Mouse (Mus musculus) stomach, postnatal 0 days (tissue): ENCODE results near the gene Ppip5k1. TPM values are rescaled to one million over a fixed set of nuclear protein-coding genes. Genes with fewer than 3 reads are reported as not detected.

Experiments used
- ATAC-seq: fragments of 200-750 bp; cut with Nextera tagmentation; 2 replicates; pipeline ENCODE4 v1.8.0; 2017; ENCODE audit not compliant: low FRiP score, low TSS enrichment
- DNase-seq: peaks from one replicate; pipeline ENCODE4 v3.0.0-alpha.2; 2016; ENCODE audit warnings: low spot score
- H3K27ac ChIP-seq: fragments of 300-500 bp; sonication (generic); replicated peaks from 2 replicates; pipeline ENCODE4 v1.5.1; 2014; ENCODE audit warnings: mild to moderate bottlenecking, control low read depth
- H3K27me3 ChIP-seq: fragments of 300-500 bp; sonication (generic); 2 replicates; pipeline ENCODE4 v1.6.1; 2014; ENCODE audit warnings: low read length; ENCODE audit not compliant: control insufficient read depth, insufficient read depth
- H3K36me3 ChIP-seq: fragments of 300-500 bp; sonication (generic); 2 replicates; pipeline ENCODE4 v1.6.1; 2014; ENCODE audit warnings: low read length, mixed read lengths; ENCODE audit not compliant: control insufficient read depth, insufficient read depth
- H3K4me1 ChIP-seq: fragments of 300-500 bp; sonication (generic); replicated peaks from 2 replicates; pipeline ENCODE4 v1.6.1; 2014; ENCODE audit warnings: antibody characterized with exemption; ENCODE audit not compliant: control insufficient read depth, insufficient read depth
- H3K4me2 ChIP-seq: fragments of 300-500 bp; sonication (generic); replicated peaks from 2 replicates; pipeline ENCODE4 v1.6.1; 2014; ENCODE audit warnings: low read depth, mild to moderate bottlenecking, control low read depth, moderate library complexity
- H3K4me3 ChIP-seq: fragments of 300-500 bp; sonication (generic); 2 replicates; pipeline ENCODE4 v1.5.1; 2014; ENCODE audit warnings: low read depth, low read length, control low read depth
- H3K9ac ChIP-seq: fragments of 300-500 bp; sonication (generic); 2 replicates; pipeline ENCODE4 v1.6.1; 2014; ENCODE audit warnings: mild to moderate bottlenecking, low read length, control low read depth, mixed read lengths
- H3K9me3 ChIP-seq: fragments of 300-500 bp; sonication (generic); 2 replicates; pipeline ENCODE4 v1.6.1; 2016; ENCODE audit warnings: low read length; ENCODE audit not compliant: control insufficient read depth
- CTCF ChIP-seq: IDR thresholded peaks from 2 replicates; pipeline ENCODE4 v1.5.1; 2016; ENCODE audit warnings: antibody characterized with exemption, low read depth, mild to moderate bottlenecking, moderate library complexity
- EP300 ChIP-seq: optimal IDR thresholded peaks from 2 replicates; pipeline ENCODE3; 2016; ENCODE audit warnings: antibody characterized with exemption
- WGBS: fragments of 180-500 bp; shearing (Covaris S2); extraction: QIAGEN DNeasy Blood & Tissue Kit; methylation state at CpG from one replicate; pipeline ENCODE4 v1.1.7; 2014; 5-methylcytosine and 5-hydroxymethylcytosine counted together
- polyA plus RNA-seq: library from polyadenylated mRNA; unstranded; fragments of >200 nt; fragmentation: Nextera tagmentation; extraction: Ambion mirVana; gene quantifications from 2 replicates; pipeline ENCODE4 v1.2.1, GENCODE M21; 2015

Gene Ppip5k1
- polyA plus RNA-seq, 1 experiment from 2014 or later: 14.1 TPM

DNA sequence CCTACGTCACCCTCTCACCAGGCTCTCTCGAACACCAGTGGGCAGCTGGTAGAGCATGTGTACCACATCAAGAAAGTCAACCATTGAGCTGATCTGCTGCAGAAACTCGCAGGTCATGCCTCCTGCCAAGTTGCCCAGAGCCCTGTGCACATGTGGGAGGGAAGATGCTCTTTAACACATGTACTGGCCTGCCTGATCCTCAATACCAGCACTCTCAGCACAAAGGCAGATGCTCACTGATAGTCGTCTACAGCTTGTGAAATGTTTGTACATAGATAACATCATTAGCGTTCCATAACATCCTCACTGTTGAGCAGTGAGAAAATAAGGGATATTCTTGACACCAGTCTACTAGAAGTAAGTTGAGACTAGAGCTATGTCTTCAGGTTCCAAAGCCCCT is 15.7 kb upstream of the Ppip5k1 start:
- H3K4me1 ChIP-seq: no peaks in the 10 kb centered on the region
- 76% methylated on average over 5 of the region's 5 CpGs for WGBS

DNA sequence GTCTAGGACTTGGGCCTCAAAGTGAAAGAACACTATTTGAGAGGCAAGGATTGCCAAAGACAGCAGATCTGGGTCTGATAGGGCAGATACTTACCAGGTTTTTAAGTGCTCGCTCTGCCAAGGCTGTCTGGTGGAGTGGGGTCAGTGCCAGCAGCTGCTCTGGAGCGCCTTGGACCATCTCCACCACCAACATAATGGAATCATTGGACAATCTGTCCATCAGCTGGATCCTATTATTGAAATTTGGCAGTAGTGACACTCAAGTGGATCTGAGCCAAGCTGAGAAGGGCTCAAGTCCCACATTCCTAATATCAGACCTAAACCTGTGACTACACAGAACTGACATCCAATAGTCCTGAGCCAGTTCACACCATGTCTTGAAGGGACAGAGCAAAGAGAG is 13.6 kb upstream of the Ppip5k1 start:
- Histone ChIP-seq H3K9ac (no peak overlapping the region), H3K36me3 (no peaks in the 10 kb centered on the region), H3K4me3 (no peak overlapping the region), H3K4me2 (no peak overlapping the region), H3K27me3 (no peaks in the 10 kb centered on the region), H3K27ac (no peak overlapping the region), H3K9me3 (no peaks in the 10 kb centered on the region), H3K4me1 (no peaks in the 10 kb centered on the region)
- ATAC-seq (no peak), DNase-seq (no peak)
- TF ChIP-seq CTCF: no peak
- no peak for TF ChIP-seq EP300
- WGBS: 78% methylated on average over 2 of the region's 2 CpGs

More for the DNA sequence above, 15.7 kb upstream of the Ppip5k1 start:
- TF ChIP-seq CTCF: no peak
- TF ChIP-seq EP300: no peak
- Histone ChIP-seq H3K36me3 (no peaks in the 10 kb centered on the region), H3K27me3 (no peaks in the 10 kb centered on the region), H3K9me3 (no peaks in the 10 kb centered on the region), H3K4me2 (no peak overlapping the region), H3K27ac (no peak overlapping the region), H3K4me3 (no peak overlapping the region), H3K9ac (no peak overlapping the region)
- DNase-seq (no peak), ATAC-seq (no peak)

DNA sequence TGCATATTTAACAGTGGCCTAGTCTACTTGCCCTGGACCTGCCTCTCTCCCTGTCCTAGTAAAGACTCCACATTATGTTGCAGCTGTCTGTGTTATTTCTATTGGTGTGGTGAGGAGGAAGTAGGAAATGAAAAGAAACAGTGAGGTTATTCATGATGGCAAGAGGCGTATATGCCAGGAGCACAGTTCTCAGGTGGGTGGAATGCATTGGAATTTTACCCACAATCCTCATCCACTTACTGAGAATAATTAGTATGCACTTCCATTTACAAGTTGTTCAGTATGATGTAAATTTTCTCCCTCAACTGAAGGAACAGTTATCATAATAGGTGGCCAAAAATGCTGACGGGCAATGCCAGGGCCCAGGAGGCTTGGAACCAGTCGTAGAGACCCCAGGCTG is 8.5 kb upstream of the Ppip5k1 start:
- TF ChIP-seq CTCF (no peak), EP300 (no peak)
- H3K27ac ChIP-seq: no peak overlapping the region
- H3K27me3 ChIP-seq: no peaks in the 10 kb centered on the region
- ATAC-seq (no peak), DNase-seq (no peak)
- H3K4me1 ChIP-seq: no peaks in the 10 kb centered on the region
- no peak overlapping the region for H3K9ac ChIP-seq
- no peak overlapping the region for H3K4me2 ChIP-seq
- H3K36me3 ChIP-seq: no peaks in the 10 kb centered on the region; the same call in 1 of the 2 replicates
- no peak overlapping the region for H3K4me3 ChIP-seq
- WGBS: 85% methylated on average over 3 of the region's 3 CpGs
- no peaks in the 10 kb centered on the region for H3K9me3 ChIP-seq

DNA sequence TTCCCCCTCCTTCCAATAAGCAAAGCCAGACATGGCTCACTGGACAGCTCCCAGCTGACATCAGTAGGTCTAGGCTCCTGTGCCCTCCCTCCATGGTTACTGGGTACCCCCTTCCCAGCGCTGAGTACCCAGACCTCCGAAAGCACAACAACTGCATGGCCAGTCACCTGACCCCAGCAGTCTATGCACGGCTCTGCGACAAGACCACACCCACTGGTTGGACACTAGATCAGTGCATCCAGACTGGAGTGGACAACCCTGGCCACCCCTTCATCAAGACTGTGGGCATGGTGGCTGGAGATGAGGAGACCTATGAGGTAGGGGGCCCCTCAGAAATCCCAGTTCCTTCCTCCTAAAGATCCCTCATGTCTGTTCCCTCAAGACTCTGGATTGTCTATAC is 4.3 kb upstream of the Ppip5k1 start:
- no peak overlapping the region for H3K4me3 ChIP-seq
- no peaks in the 10 kb centered on the region for H3K27me3 ChIP-seq
- no peaks in the 10 kb centered on the region; the same call in 1 of the 2 replicates for H3K36me3 ChIP-seq
- H3K27ac ChIP-seq: no peak overlapping the region
- peak overlapping the region; percentile 60; the same call in 1 of the 2 replicates for H3K4me2 ChIP-seq
- no peaks in the 10 kb centered on the region for H3K9me3 ChIP-seq
- DNase-seq (no peak), ATAC-seq (no peak)
- WGBS: 52% methylated on average over 4 of the region's 4 CpGs
- H3K9ac ChIP-seq: no peak overlapping the region
- TF ChIP-seq EP300: no peak
- no peak for TF ChIP-seq CTCF
- no peaks in the 10 kb centered on the region for H3K4me1 ChIP-seq

DNA sequence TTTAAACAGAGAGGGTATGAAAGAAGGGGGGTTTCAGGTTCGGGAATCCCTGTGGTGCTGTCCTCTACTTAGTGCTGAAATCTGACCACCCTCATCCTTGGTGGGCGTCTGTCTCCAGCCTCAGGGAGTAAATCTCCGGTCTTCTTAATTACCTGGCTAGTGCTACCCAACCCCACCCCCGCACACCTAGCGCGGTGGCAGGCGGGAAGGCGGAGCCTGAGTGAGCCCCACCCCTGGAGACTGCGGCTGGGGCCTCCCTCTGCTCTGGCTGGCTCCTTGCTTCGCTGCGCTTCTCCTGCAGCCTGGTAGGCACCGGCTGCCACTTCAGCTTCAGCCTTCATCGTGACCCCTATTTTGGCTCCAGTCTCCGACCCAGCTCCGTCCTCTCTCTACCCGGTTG is 3.2 kb upstream of the Ppip5k1 start:
- peak overlapping the region; percentile 59; the same call in 1 of the 2 replicates for H3K9ac ChIP-seq

DNA sequence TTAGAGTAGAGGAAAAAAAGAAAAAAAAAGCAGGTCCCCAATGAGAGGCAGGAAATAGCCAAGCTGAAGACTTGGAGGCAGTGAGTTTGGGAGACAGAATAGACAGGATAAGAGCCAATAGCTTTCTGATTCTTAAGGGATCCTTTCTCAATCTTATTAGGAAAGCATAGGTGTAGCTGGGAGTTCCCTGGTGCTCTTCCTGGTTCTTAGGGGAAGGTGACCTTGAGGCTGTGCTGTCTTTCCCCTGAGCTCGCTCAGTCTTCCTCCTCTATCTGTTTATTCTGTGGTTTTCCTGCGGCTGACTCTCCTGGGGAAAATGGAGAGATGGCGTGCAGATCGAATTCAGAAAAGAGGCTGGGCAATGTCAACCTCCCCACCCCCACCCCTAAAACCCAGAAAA is 2.8 kb upstream of the Ppip5k1 start:
- H3K9ac ChIP-seq: peak overlapping the region; percentile 43; the same call in 1 of the 2 replicates
- ATAC-seq: peak; percentile 34
- no peaks in the 10 kb centered on the region for H3K27me3 ChIP-seq
- H3K9me3 ChIP-seq: no peaks in the 10 kb centered on the region
- WGBS: 0% methylated on average over 4 of the region's 4 CpGs
- no peaks in the 10 kb centered on the region for H3K4me1 ChIP-seq
- H3K36me3 ChIP-seq: no peaks in the 10 kb centered on the region; the same call in 1 of the 2 replicates
- peak overlapping the region; percentile 60 for H3K4me2 ChIP-seq
- no peak for DNase-seq
- peak overlapping the region; percentile 87 for H3K27ac ChIP-seq
- H3K4me3 ChIP-seq: peak overlapping the region; percentile 46
- TF ChIP-seq EP300: no peak
- no peak for TF ChIP-seq CTCF

More for the DNA sequence above, 3.2 kb upstream of the Ppip5k1 start:
- ATAC-seq: peak; percentile 88
- peak overlapping the region; percentile 87 for H3K27ac ChIP-seq
- peak; percentile 93 for DNase-seq
- H3K4me3 ChIP-seq: peak overlapping the region; percentile 46
- H3K27me3 ChIP-seq: no peaks in the 10 kb centered on the region
- no peaks in the 10 kb centered on the region for H3K4me1 ChIP-seq
- H3K9me3 ChIP-seq: no peaks in the 10 kb centered on the region
- 1% methylated on average over 16 of the region's 16 CpGs for WGBS
- peak overlapping the region; percentile 60 for H3K4me2 ChIP-seq
- no peak for TF ChIP-seq CTCF
- TF ChIP-seq EP300: no peak
- no peaks in the 10 kb centered on the region; the same call in 1 of the 2 replicates for H3K36me3 ChIP-seq
